Mouse (Mus musculus) frontal cortex, postnatal 25 days (tissue): ENCODE measurements around the gene Olfr20.
"Not testable (repeated sequence)": the region's sequence is repeated elsewhere in the genome, so short reads cannot be mapped to it uniquely, and the experiment has no call there.

Experiments used
- DNase-seq, 2 experiments: peaks; one replicate each; pipeline ENCODE4 v3.0.0; 2022; ENCODE audit warnings: low spot score in 2 of 2

Olfr20 gene

GRCm38 (mm10) chr11:73350483-73350882 is at the start of gene Olfr20:
TSS of gene Olfr20 (plus strand) at chr11:73350783.
- DNase-seq: no peak

- no peak for DNase-seq
Observed at GRCm38 (mm10) chr11:73303123-73303522, 47.5 kb upstream of the Olfr20 start.

- DNase-seq: no peak
Observed at GRCm38 (mm10) chr11:73315961-73316360, 34.6 kb upstream of the Olfr20 start.

DNA sequence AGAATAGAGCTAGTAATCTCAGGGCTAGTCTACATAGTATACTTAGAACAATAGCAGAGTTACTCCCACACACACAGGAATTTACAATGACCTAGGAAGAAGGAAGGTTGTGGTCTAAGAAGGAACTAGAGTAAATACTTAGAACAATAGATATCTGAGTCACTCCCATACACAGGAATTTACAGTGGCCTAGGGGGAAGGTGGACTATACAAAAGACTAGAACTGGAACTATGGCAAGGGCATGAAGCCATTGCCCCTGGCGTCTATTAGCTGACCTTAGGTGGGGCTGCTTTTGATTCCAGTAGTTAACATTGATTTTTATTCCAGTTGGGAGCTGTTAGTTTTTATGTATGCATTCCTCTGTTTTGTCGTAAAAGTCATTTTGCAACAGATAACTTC is 32.0 kb upstream of the Olfr20 start:
- not testable (repeated sequence) for DNase-seq

DNA sequence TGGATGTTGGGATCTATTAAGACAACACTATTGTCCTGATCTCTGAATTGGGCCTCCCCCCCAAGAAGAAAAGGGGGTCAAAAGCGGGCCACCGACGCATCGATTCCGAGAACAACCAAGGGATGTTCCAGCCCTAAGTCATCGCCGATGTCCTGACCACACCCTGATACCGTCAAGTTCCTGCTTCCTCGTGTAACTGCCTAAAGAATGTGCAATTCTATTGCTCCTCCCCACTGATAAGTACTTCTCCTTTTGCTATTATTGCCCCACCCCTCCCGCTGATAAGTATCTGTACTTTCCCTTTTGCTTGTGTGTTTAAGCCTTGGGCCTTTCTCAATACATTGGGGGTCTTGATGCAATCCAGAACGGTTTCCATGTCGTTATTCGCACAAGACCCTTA is 29.5 kb upstream of the Olfr20 start:
- DNase-seq: not testable (repeated sequence)

DNA sequence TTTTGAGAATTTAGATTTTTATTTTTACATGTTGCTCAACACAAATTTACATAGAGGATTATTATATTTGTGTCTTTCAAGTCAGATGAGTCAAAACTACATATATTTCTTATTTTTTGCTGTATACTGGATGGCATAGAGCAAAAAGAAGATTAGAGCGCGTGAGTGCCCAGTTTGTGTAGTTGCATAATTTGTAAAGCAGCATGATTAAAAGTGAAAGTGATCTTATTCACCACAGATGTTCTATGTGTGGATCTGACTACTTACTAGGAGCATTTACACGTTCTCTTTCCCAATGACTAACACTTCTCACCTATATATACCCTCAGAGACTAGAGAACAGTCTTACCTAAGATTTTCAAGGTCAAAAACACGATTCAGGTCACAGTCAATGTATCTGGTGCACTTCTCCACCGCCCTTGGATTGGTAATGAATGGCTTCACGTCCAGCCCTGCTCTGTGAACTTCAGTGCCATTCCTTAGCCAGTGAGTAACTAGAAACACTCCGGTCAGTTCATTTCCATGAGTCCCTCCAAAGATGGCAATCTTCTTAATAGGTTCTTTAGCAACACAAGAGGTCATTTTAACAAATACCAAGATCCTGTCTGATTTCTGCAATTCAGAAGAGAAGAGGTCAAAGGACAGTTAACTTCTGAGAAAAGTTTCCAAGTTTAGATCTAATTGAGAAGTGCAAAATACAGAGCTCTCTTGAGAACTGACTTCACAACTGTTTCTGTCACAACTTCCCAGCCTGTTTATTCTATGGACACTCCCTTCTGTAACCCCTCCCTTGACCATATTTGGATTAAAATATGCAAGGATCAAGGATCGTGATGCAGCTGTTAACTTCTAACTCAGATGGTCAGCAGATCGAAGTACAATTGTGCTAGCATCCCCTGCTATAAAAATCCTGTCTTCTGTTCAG is 26.4 kb upstream of the Olfr20 start:
- DNase-seq: no peak

DNA sequence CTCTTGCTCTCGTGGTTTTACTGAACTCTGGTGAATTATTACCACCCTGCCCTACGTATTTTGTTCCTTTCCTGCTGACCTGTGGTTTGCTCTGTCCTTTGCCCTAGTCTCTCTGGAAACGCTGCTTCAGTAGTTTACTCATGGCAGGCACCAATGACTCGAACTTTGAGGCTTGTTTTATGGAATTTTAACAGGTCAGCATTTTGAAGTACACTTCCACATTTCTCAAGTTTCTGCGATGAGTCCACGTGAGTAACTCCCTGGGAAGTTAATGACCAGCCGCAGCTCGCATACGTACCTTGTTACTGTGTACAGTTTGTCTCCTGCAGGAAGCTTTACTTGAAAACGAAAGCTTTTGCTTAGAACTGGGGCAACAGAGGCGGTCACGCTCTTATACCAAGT is 24.1 kb upstream of the Olfr20 start:
- DNase-seq: no peak

DNA sequence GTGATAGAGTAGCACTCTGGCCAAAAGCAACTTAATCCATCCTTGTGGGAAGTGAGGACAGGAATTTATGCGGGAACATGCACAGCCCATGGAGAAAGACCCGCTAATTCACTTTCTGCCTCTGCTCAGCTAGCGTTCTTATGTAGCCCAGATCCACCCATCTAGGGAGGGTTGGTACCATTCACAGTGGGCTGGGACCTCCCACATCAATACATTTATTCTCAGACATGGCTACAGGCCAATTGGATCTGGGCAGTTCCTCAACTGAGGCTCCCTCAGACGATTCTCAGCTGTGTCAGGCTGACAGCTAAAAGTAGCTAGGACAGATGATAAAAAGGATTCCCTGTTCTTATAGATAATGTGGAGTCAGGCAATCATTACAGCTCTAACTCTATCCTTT is 23.2 kb upstream of the Olfr20 start:
- no peak for DNase-seq

DNA sequence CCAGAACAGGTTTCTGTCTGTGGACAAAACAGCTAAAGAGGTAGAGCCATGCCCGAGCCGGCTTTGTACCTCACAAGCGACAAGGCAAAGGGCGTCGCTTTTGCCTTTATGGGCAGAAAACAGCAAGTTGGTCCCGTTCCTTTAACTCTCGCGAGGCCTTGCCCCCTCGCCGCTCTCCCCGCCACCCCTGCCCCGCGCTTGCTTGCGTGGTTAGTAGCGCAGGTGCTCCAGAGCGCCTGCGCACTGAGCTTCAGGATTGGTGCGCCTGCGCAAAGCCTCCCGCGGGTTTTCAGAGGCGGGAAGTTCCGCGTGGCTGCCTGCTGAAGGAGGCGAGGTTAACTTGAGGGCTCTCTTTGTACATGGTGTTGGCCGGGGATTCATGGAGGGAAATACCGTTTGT is 21.1 kb upstream of the Olfr20 start, which contains the start of the genes Aspa, Gm49340 and Spata22:
Gene Aspa (minus strand): TSS at position 155 of the 400 bp plus-strand sequence.
Gene Gm49340 (plus strand): TSS at position 300 of the 400 bp plus-strand sequence.
Gene Spata22 (plus strand): TSS at position 300 of the 400 bp plus-strand sequence.
- no peak for DNase-seq

DNA sequence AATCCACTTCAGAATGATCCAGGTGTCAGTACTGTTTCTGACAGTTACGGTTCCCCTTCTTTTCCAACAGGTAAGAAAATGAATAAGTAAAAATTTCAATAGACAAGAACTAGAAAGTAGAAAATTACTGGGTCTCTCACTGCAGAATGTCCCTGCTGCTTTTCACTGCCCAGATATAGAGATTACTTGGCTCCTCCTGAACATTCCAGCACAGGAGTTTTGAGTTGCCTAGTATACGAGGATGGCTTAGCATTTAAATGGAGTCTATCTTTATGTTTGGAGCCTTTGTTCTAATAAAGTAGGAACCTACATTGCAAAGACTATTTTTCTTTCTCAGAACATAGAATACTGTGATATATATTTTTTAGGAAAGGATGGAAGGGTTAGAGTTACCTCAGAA is 17.2 kb upstream of the Olfr20 start:
- no peak for DNase-seq

- DNase-seq: no peak
Observed at GRCm38 (mm10) chr11:73336919-73337318, 13.7 kb upstream of the Olfr20 start.

DNA sequence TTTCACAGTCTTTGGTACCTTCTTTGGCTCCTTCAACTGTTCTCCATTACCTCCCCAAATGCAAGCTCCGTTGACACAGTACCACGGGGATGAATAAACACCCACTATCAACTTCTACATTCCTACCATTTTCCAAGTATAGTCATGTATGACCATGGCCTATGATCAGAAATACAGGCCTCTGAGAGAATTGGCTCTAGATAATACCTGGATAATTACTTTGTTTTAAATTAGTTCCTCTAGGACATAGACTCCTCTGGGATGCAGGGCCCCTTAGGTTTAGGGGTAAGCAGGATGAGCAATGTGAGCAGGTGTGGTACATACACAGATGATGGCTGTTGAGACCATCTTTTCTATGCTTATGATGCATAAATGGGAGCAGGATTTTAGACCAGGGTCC is 20.4 kb downstream of the Olfr20 start, which contains the start of gene Olfr376:
Gene Olfr376 (plus strand): TSS at position 301 of the 400 bp plus-strand sequence.
- no peak for DNase-seq

DNA sequence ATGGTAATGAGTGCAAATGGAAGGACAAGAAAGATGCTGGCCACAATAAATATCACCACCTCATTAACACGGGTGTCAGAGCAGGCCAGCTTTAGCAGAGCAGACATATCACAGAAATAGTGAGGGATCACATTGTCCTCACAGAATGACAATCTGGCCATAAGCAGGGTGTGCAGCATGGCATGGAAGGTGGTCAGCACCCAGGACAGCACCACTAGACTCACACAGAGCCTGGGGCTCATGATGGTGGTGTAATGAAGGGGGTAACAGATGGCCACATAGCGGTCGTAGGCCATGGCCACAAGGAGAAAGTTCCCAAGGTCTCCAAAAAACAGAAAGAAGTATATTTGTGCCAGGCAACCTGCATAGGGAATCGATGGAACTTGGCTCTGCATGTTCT is 44.8 kb downstream of the Olfr20 start:
- no peak for DNase-seq

- no peak for DNase-seq
Observed at GRCm38 (mm10) chr11:73399514-73399913, 48.9 kb downstream of the Olfr20 start, which contains the start of gene Olfr1. TSS of gene Olfr1 (minus strand) at chr11:73399614.
